Mouse (Mus musculus) C2C12 (cell line): ENCODE measurements at regions not wholly inside any gene's neighbourhood (a gene's known extent, or its start where the extent isn't known, plus 50 kb on each side); places are given as distances from the start of the nearest gene placed in this dataset.

Experiments
- H3K27me3 ChIP-seq: one replicate; pipeline ENCODE4 v1.6.1; 2011; ENCODE audit not compliant: control insufficient read depth, insufficient read depth, insufficient read length
- H3K36me3 ChIP-seq: one replicate; pipeline ENCODE4 v1.6.1; 2011; ENCODE audit not compliant: control insufficient read depth, insufficient read depth
- H3K4me3 ChIP-seq: one replicate; pipeline ENCODE4 v1.5.1; 2011; ENCODE audit warnings: mild to moderate bottlenecking, control low read depth; ENCODE audit not compliant: poor library complexity, insufficient read depth, severe bottlenecking
- H3K79me2 ChIP-seq: one replicate; pipeline ENCODE4 v1.6.1; 2011; ENCODE audit not compliant: control insufficient read depth, insufficient read depth
- H3K79me3 ChIP-seq: one replicate; pipeline ENCODE4 v1.6.1; 2011; ENCODE audit warnings: low read depth, control low read depth
- H3ac ChIP-seq: one replicate; pipeline ENCODE3; 2011; ENCODE audit warnings: low read depth; ENCODE audit not compliant: control insufficient read depth, insufficient read length
- CEBPB ChIP-seq: IDR thresholded peaks from one replicate; pipeline ENCODE4 v1.6.1; 2011; ENCODE audit warnings: low read depth, mild to moderate bottlenecking, control low read depth, moderate library complexity
- CTCF ChIP-seq: IDR thresholded peaks from one replicate; pipeline ENCODE4 v1.5.1; 2011; ENCODE audit not compliant: control insufficient read depth, insufficient read depth, insufficient read length
- FOSL1 ChIP-seq: IDR thresholded peaks from one replicate; pipeline ENCODE4 v1.8.0; 2011; ENCODE audit warnings: mild to moderate bottlenecking, low read length; ENCODE audit not compliant: poor library complexity, insufficient read depth, severe bottlenecking
- MAX ChIP-seq: IDR thresholded peaks from one replicate; pipeline ENCODE4 v1.6.1; 2011; ENCODE audit warnings: mild to moderate bottlenecking, control low read depth
- MYOD1 ChIP-seq: IDR thresholded peaks from one replicate; pipeline ENCODE4 v1.6.1; 2011; ENCODE audit warnings: low read depth; ENCODE audit not compliant: control insufficient read depth, insufficient read length
- MYOG ChIP-seq: IDR thresholded peaks from one replicate; pipeline ENCODE4 v1.6.1; 2011; ENCODE audit not compliant: control insufficient read depth, insufficient read length; ENCODE audit errors: extremely low read depth
- USF1 ChIP-seq: IDR thresholded peaks from one replicate; pipeline ENCODE4 v1.6.1; 2011; ENCODE audit warnings: low read depth, mild to moderate bottlenecking, control low read depth, moderate library complexity

GRCm38 (mm10) chr5:106205724-106206123 lies 252.2 kb downstream of the Barhl2 start:
- Histone ChIP-seq H3K27me3 (peaks cover 4% of the 10 kb centered on the region), H3ac (no peak overlapping the region), H3K4me3 (no peak overlapping the region), H3K79me3 (no peaks in the 10 kb centered on the region), H3K36me3 (no peaks in the 10 kb centered on the region), H3K79me2 (no peaks in the 10 kb centered on the region)
- TF ChIP-seq CTCF (no peak), MYOD1 (no peak), CEBPB (no peak), USF1 (no peak), MAX (no peak), FOSL1 (no peak), MYOG (no peak)

- no peaks in the 10 kb centered on the region for H3K27me3 ChIP-seq
- no peak overlapping the region for H3K4me3 ChIP-seq
- TF ChIP-seq FOSL1: no peak
- TF ChIP-seq CEBPB: no peak
- no peak for TF ChIP-seq MAX
- TF ChIP-seq USF1: no peak
- TF ChIP-seq CTCF: no peak
- no peak for TF ChIP-seq MYOG
- TF ChIP-seq MYOD1: no peak
- H3ac ChIP-seq: no peak overlapping the region
- no peaks in the 10 kb centered on the region for H3K36me3 ChIP-seq
- H3K79me3 ChIP-seq: no peaks in the 10 kb centered on the region
- no peaks in the 10 kb centered on the region for H3K79me2 ChIP-seq
Measured at GRCm38 (mm10) chr5:106200631-106201030, 257.3 kb downstream of the Barhl2 start.

- Histone ChIP-seq H3ac (no peak overlapping the region), H3K4me3 (no peak overlapping the region), H3K79me2 (no peaks in the 10 kb centered on the region), H3K36me3 (no peaks in the 10 kb centered on the region), H3K79me3 (no peaks in the 10 kb centered on the region), H3K27me3 (no peaks in the 10 kb centered on the region)
- TF ChIP-seq CTCF (no peak), MYOD1 (no peak), USF1 (no peak), MAX (no peak), CEBPB (no peak), MYOG (no peak), FOSL1 (no peak)
Measured at GRCm38 (mm10) chr5:106199061-106199460, 258.9 kb downstream of the Barhl2 start.

GRCm38 (mm10) chr5:106191141-106191540 lies 266.8 kb downstream of the Barhl2 start:
- TF ChIP-seq MAX: no peak
- TF ChIP-seq FOSL1: no peak
- no peak for TF ChIP-seq USF1
- no peak for TF ChIP-seq MYOD1
- TF ChIP-seq CEBPB: no peak
- H3ac ChIP-seq: no peak overlapping the region
- H3K27me3 ChIP-seq: no peaks in the 10 kb centered on the region
- no peaks in the 10 kb centered on the region for H3K79me3 ChIP-seq
- H3K4me3 ChIP-seq: no peak overlapping the region
- H3K36me3 ChIP-seq: no peaks in the 10 kb centered on the region
- H3K79me2 ChIP-seq: no peaks in the 10 kb centered on the region

GRCm38 (mm10) chr5:106181726-106182125 lies 276.2 kb downstream of the Barhl2 start:
- Histone ChIP-seq H3K79me2 (no peaks in the 10 kb centered on the region), H3K79me3 (no peaks in the 10 kb centered on the region), H3K4me3 (no peak overlapping the region), H3ac (no peak overlapping the region), H3K27me3 (no peaks in the 10 kb centered on the region), H3K36me3 (no peaks in the 10 kb centered on the region)
- no peak for TF ChIP-seq CEBPB
- TF ChIP-seq MYOG: no peak
- no peak for TF ChIP-seq USF1
- TF ChIP-seq CTCF: no peak
- TF ChIP-seq MAX: no peak
- no peak for TF ChIP-seq FOSL1
- TF ChIP-seq MYOD1: no peak

- no peaks in the 10 kb centered on the region for H3K36me3 ChIP-seq
- TF ChIP-seq CTCF (no peak), MYOD1 (no peak), FOSL1 (no peak), USF1 (no peak), MYOG (no peak), CEBPB (no peak), MAX (no peak)
- H3K79me2 ChIP-seq: no peaks in the 10 kb centered on the region
- no peak overlapping the region for H3ac ChIP-seq
- H3K27me3 ChIP-seq: no peaks in the 10 kb centered on the region
- no peak overlapping the region for H3K4me3 ChIP-seq
- H3K79me3 ChIP-seq: no peaks in the 10 kb centered on the region
Measured at GRCm38 (mm10) chr5:106172162-106172561, 285.8 kb downstream of the Barhl2 start.
